Mouse (Mus musculus): ENCODE measurements around the gene Ppp2r5d.

Ppp2r5d gene

DNA sequence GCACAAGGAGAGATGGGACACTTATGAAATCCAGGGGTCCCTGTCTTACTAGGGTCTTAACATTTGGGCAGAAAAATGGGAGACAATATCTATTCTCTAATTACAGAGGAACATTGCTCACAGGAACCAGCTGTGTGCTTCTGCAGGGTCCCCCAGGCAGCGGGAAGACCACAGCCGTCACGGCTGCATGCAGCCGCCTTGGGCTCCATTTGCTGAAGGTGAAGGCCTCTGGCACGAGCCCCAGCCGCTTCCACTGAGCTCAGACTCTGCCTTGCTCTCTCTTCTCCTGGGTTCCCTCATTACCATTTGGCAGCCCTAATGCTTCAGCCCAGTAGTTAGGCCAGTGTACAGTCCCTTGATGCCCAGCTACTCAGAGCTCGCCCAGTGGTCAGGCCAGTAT is 16.2 kb upstream of the Ppp2r5d start:
- no peak for DNase-seq (ENCODE audit: low spot score in 2 of 2)

- DNase-seq (ENCODE audit: low spot score in 2 of 2), result peak in 1 of 2 experiments; percentile 40
Observed at GRCm38 (mm10) chr17:46714756-46715481, 10.0 kb upstream of the Ppp2r5d start.

DNA sequence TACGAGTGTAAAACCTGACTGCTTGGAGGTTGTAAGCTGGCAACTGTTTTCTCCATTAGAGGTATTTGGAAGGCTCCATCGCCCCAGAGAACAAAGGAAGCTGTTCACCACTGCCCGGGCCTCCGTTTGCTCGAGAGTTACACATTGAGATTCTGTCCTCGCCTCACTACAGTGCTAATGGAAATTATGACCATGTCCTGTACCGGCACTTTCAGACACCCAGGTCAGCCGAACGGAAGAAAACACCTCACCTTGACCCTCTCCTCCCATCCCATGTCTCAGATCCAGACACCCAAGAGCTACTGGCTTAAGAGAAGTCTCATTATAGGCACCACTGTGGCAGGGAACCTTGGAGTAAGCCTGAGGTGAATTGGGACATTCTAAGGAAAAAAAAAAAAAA is 8.9 kb upstream of the Ppp2r5d start:
- no peak for DNase-seq (ENCODE audit: low spot score in 2 of 2)

DNA sequence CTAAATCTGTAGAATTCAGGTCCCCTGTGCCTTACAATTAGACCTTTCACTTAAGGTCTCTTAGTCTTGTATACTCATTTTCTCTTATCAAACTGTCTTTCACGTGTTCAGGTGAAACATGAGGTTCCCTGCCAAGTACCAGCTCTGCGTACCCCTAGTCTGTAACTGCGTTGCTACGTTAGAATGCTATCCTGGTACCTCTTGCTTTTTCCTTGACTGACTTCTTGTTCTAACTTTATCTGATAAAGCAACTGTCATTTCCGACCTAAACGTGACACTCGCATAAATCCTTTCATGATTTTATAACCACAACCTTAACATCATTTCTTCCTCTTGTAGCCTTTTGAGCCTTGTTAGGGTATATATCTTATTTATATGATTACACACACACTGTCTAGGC is 7.5 kb upstream of the Ppp2r5d start:
- DNase-seq (ENCODE audit: low spot score in 2 of 2), result no peak

DNA sequence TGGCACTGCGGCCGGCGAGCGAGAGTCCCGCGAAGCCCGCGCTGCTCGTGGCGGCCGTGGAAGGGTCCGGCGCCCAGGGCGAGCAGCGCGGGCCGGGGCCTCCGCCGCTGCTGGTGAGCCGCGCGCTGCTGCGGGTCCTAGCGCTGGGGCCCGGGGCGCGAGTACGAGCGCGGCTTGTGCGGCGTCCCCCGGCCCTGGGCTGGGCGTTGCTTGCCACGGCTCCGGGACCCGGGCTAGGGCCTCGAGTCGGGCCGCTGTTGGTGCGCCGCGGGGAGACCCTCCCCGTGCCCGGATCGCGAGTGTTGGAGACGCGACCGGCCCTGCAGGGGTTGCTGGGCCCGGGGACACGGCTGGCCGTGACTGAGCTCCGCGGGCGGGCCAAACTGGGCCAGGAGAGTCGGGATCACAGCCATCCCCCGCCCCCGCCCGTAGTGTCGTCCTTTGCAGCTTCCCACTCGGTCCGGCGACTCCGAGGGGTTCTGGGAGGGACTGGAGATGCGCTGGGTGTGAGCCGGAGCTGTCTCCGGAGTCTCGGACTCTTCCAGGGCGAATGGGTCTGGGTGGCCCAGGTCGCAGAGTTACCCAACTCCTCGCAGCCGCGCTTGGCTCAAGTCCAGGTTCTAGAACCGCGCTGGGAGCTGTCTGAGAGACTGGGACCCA is 6.8 kb upstream of the Ppp2r5d start:
- DNase-seq (ENCODE audit: low spot score in 2 of 2), result peak in 1 of 2 experiments; percentile 28

- peak; percentile 91 to 94 for DNase-seq (ENCODE audit: low spot score in 2 of 2)
Observed at GRCm38 (mm10) chr17:46710959-46711597, 6.2 kb upstream of the Ppp2r5d start, which contains the start of gene Pex6. Gene Pex6, plus strand, starts transcription at chr17:46711463.

GRCm38 (mm10) chr17:46706375-46707089 is 1.6 kb upstream of the Ppp2r5d start:
- DNase-seq (ENCODE audit: low spot score in 2 of 2), result no peak

GRCm38 (mm10) chr17:46703971-46704886 is 682 bp downstream of the Ppp2r5d start:
- DNase-seq (ENCODE audit: low spot score in 2 of 2), result no peak

DNA sequence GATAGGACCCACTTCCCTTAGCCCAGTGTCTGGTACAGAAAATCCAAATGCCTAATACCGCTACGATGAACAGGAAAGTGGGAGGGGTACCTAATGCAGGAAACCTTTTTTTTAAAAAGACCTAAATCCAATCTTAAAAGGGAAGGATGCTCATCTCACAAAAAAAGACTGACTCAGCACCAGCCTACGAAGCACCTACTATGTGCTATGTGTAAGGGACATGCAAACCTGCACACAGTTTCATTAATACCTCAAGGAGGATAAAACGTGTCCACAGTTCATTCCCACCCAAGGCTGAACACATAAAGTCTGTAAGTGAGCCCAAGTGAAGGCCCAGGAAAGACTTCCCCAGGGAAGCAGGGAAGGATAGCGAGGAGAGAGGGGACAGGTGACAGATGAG is 2.4 kb downstream of the Ppp2r5d start:
- DNase-seq (ENCODE audit: low spot score in 2 of 2), result no peak

DNA sequence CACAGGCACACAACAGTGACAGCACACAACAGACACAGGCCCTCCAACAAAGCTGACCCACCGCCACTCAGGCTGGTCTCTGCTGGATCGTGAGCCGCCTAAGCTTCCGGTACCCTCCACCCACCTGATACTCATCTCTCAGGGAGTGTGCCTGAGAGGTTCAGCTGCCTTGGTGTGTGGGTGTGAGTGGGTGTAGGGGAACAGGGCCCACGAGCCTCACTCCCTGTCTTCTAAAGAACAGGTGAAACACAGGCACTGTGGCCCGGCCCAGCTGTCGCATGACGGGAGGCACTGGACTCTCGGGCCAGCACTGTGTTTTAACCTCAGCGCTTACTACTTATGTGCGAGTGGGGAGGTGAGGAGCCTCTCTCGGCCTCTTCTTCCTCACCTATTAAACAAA is 2.8 kb downstream of the Ppp2r5d start:
- no peak for DNase-seq (ENCODE audit: low spot score in 2 of 2)

DNA sequence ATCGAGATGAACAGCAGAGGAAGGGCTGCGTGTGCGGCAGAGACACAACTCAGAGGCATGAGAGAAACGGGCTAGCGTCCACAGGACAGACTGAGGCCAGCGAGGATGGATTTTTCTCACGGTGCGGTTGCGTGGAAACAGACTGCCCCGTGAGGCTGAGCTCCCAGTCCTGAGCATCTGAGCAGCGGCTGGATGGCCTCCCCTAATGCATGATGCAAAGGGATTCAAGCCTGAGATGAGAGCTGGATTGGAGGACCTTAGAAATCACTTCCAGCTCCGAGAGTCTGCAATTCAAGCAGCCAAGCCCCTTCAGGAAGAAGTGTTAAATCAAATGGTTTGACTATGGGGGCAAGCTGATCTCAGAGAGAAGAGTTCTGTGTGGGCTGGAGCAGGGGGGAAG is 3.4 kb downstream of the Ppp2r5d start:
- no peak for DNase-seq (ENCODE audit: low spot score in 2 of 2)

GRCm38 (mm10) chr17:46699912-46700311 is 5.0 kb downstream of the Ppp2r5d start:
- no peak for DNase-seq (ENCODE audit: low spot score in 2 of 2)

- no peak for DNase-seq (ENCODE audit: low spot score in 2 of 2)
Observed at GRCm38 (mm10) chr17:46699245-46699644, 5.7 kb downstream of the Ppp2r5d start.

- no peak for DNase-seq (ENCODE audit: low spot score in 2 of 2)
Observed at GRCm38 (mm10) chr17:46698515-46698914, 6.4 kb downstream of the Ppp2r5d start.

GRCm38 (mm10) chr17:46694517-46695063 is 10.3 kb downstream of the Ppp2r5d start:
- no peak for DNase-seq (ENCODE audit: low spot score in 2 of 2)

- no peak for DNase-seq (ENCODE audit: low spot score in 2 of 2)
Observed at GRCm38 (mm10) chr17:46691390-46691789, 13.5 kb downstream of the Ppp2r5d start.

DNA sequence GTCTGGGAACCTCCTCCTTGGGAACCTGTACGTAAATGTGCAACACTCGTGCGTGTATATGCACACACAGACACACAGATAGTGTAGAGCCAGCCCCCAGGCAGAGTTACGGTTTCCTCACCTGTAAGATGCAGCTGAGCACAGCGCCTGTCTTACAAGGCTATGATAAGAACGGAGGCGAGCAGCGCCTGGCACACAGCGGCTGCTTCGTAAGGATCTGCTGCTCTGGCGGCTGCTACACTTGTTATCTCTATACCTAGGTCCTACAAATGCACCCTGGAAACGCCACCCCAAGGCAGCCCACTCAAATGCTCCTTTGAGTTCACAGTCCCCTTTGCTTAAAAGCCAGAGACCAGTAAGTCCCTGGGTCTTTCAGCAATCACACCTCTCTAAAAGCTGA is 14.2 kb downstream of the Ppp2r5d start:
- DNase-seq (ENCODE audit: low spot score in 2 of 2), result no peak

GRCm38 (mm10) chr17:46685913-46686312 is 19.0 kb downstream of the Ppp2r5d start:
- no peak for DNase-seq (ENCODE audit: low spot score in 2 of 2)

GRCm38 (mm10) chr17:46682654-46683389 is 22.1 kb downstream of the Ppp2r5d start:
- no peak for DNase-seq (ENCODE audit: low spot score in 2 of 2)

- no peak for DNase-seq (ENCODE audit: low spot score in 2 of 2)
Observed at GRCm38 (mm10) chr17:46681466-46682118, 23.3 kb downstream of the Ppp2r5d start.
